Mouse (Mus musculus): Measurements from ENCODE around the gene Sh3bp4.
A peak's percentile ranks its signal among the peaks of the same experiment; 100 is the strongest.

The Sh3bp4 gene

DNA sequence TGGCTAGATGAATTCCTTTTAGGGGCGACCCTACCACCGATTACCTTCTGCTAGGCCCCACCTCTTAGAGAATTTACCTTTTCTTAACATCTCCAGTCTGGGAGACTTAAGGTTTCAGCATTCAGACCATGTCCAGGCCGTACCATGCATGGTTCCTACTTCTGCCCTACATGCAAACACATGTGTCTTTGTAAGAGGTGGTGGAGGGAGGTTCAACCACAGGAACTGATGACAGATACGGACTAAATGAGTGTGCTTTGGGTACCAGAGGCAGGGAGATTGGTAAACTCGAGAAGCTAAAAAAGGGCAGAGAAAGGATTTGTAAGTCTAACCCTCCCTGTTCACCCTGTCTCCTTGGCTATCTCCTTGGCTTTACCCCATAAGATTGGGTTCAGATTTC is 23.5 kb downstream of the Sh3bp4 start:
- no peak for DNase-seq (ENCODE audit: low read depth, low spot score)

DNA sequence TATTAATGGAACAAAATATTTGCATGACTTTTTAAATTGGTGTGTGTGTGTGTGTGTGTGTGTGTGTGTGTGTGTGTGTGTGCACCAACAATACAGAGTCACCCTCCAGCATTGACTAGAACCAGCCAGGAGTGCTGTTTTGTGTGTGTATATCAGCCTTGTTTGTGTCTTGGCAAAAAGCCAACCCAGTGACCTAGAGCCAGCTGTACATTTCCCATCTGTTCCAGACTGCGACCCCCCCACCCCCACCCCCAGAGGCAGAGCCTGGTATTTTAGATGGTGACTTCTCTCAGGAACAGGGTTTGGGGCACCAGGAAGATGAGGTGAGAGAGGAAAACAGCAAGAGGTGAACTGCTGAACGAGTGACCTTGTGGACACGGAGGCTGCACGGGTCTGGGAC is 24.2 kb downstream of the Sh3bp4 start:
- DNase-seq (ENCODE audit: low read depth, low spot score): peak; percentile 44

DNA sequence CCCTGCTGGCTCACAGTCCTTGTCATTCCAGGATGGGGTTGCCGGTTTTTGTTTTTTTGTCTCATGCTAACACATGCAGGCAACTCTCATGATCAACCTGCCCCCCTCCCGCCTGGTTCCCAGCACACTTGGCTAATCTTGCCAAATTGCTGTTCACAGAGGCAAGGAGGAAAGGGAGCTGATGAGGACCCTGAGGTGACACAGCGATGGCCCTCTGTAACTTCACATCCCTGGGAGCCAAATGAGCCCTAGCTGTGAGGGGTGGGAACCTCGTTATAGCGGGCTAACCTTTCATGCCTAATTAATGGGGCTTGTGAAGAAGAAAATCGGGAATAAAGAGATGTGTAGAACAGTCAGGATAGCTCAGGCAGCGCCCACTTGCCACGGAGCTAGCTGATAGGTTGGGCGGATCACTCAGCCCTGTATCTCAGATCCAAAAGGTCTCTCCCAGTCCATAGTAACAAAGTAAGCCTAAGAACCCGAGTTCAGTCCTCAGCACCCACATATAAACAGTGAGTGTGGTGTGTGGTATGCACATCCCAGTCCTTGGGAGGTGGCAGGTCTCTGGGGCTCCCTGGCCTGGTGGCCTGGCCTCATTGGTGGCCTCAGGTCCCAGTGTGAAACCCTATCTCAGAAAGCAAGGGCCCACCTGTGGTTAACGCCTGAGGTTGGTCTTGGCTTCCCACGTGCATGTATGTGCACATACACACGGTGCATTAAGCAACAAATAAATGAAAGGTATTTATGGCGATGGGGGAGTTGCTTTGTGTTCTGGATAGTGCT is 25.6 kb downstream of the Sh3bp4 start:
- no peak for DNase-seq (ENCODE audit: low read depth, low spot score)

- no peak for DNase-seq (ENCODE audit: low read depth, low spot score)
Measured at GRCm38 (mm10) chr1:89102231-89103003, 32.2 kb downstream of the Sh3bp4 start.

DNA sequence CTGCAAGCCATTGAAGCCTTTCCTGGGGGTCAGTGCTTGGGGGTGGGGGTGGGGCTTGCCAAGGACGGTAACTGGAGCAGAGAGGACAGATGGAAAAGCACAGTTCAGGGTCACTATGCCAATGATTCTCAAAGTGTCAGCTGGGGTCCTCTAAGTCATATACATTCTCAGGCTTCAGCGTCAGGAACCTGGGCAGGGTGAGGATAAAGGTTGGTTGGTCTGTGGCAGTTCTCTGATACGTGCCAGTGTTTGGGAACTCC is 32.7 kb downstream of the Sh3bp4 start:
- DNase-seq (ENCODE audit: low read depth, low spot score): peak; percentile 35

GRCm38 (mm10) chr1:89103505-89103904 is 33.3 kb downstream of the Sh3bp4 start:
- DNase-seq (ENCODE audit: low read depth, low spot score): no peak

DNA sequence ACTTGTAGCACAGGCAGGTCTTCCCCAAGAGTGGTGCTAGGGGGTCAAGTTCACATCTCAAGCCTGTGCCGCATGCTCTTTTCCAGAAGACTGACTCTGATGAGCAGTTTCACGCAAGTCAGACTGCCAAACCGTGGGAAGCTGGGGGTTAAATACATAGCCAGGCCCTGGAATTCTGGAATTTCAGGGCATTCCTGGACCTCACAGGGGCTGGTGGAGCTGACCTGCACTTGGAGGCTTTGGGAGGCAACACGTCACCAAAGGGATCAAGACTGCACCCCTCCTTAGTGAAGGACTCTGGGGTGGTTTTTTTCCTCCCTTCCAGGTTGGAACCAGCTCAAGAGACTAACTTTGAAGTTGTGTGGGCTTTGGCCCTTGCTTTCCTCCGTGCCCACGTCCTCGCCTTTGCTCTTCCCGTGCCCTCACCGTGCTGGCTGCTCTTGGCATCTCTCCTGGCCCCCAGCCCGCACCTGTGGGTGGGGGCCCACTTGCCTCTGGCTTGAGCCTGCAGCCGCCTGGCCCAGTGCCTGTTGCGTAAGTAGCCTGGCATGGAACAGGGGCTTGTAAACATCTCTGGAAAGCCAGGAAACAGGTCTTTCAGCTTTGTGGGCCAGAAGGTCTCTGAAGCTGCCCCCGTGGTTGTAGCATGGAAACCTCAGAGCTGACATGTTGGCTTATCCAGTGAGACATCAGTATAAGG is 34.0 kb downstream of the Sh3bp4 start:
- DNase-seq (ENCODE audit: low read depth, low spot score): peak; percentile 42

DNA sequence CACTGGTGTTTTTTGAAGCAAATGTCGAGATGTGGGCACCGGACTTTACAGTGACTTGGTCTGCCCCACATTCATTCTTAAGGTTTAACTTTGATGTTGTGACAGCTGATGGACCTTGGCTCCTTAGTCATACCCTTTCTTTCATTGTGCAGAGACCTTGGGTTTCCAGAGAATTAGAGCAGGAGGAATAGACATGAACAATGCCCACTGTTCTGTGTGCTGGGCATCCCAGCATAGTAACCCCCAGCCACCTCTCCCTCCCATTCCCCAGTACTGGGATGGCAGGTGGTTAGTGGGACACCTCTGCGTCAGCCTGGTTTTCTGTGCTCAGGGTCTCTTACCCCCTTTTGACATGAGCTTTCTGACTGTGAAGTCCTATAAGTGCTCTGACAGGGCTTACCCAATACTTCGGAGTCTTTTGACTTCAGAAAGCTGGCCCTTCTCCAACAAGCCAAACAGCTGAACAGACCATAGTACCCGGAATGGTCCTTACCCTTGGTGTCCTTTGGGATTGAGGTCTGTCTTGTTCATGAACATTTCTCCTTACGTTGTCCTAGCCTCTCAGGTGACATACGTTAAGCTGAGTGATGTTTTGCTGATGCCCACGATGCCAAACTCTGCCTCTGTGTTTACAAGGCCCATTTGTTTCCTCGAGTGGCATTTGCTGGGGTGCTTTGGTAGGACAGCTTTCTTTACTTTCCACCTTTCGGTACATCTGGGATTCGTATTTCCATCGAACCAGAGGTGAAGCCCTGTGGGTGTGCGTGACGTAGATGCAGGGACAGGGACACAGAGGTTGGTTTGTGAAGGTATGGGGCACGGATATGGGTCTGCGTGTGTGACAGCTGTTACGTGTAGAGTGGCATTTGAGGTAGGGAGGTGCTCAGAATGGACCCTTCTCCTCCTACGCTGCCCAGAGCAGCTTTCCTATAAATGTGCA is 35.9 kb downstream of the Sh3bp4 start:
- DNase-seq (ENCODE audit: low read depth, low spot score): no peak

GRCm38 (mm10) chr1:89107466-89107865 is 37.3 kb downstream of the Sh3bp4 start:
- DNase-seq (ENCODE audit: low read depth, low spot score): no peak

- peak; percentile 77 for DNase-seq (ENCODE audit: low read depth, low spot score)
Measured at GRCm38 (mm10) chr1:89108340-89108896, 38.2 kb downstream of the Sh3bp4 start.

DNA sequence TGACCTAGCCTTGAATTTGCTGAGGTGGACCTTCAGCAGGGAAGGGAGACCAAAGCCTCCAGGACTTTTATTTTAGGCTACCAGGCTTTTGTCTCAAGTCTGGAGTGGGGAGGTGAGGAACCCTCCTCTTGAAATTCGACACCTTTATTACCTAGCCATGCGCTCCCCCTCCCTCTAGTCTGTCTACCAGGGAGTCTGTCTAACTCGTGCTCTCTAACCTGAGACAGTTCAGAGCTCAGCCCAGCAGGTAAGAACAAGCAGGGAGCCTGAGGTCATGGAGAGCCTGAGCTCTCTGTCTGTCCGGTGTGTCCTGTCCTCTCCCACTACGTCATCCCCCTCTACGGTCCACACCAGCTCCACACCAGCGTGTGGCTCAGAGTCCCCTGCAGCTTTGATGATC is 39.6 kb downstream of the Sh3bp4 start:
- DNase-seq (ENCODE audit: low read depth, low spot score): peak; percentile 34

DNA sequence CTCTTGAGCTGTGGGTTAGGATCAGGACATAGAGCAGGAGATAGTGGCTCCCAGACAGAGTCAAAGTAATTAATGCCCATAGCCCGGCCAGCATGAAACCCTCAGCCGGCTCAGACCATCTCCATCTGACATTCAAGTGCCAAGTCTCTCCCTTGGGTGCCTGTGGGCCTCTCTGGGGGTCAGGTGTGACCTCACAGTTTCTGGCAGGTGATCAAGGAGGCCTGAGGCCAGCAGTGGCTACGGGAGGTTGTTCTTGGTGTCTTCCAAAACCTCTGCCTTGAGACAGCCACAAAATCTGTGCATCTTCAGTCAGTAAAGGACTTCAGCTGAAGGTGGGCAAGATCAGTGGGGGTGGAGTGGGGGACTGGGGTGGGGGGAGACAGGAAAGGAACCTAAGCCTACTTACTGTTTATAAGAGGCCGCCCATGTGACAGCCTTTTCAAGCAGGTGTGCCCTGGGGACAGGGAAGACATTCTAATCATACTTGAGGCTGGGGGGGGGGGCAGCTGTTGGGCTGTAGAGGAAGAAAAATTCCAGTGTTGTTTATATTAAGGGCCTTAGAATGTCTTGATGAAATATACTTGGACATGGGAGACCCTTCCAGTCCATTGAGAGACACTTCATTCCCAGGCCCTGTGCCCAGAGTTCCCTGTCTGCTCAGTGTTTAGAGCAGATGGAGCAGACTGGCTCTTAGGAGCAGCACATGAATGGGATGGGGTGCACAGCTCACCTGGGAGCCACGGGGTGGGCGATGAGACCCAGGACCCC is 40.7 kb downstream of the Sh3bp4 start:
- DNase-seq (ENCODE audit: low read depth, low spot score): no peak

DNA sequence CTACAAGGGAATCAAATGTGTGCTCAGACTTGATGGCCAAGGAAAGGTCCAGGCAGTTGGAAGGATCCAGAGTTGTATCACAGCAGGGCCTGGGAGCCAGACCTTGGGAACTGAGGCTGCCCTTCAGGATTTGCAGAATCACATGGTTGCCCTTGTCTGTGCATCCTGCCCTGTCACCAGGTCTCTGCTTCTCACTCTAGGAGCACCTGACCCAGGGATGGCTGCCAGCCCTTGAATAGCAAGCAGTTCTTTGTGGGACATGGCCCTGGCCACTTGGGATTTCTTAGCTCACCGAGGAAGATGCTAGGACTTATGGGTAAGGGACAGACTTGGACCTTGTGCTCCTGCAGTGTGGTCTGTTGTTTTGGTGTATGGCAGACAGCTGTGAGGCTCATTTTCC is 42.3 kb downstream of the Sh3bp4 start:
- no peak for DNase-seq (ENCODE audit: low read depth, low spot score)

GRCm38 (mm10) chr1:89113731-89114130 is 43.5 kb downstream of the Sh3bp4 start:
- no peak for DNase-seq (ENCODE audit: low read depth, low spot score)

- DNase-seq (ENCODE audit: low read depth, low spot score): no peak
Measured at GRCm38 (mm10) chr1:89117062-89117461, 46.8 kb downstream of the Sh3bp4 start.

GRCm38 (mm10) chr1:89118076-89118475 is 47.9 kb downstream of the Sh3bp4 start:
- no peak for DNase-seq (ENCODE audit: low read depth, low spot score)

DNA sequence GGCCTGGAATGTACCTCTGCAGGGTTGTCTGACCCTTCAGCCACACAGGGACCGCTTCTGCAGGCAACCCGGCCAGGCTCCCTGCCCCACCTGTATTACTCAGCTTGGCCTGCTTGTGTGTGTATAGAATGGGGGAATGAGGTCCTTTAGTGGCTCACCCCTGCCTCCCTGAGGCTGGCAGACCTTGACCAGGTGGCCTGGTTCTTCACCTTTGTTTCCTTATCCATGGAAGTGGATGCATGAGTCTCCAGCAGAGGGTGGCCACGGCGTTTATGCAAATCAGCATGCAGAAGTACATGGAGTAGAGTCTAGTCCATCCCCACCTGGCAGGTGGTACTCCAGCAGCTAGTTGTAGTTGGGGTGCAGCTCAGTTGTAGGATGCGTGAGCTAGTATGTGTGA is 48.6 kb downstream of the Sh3bp4 start:
- no peak for DNase-seq (ENCODE audit: low read depth, low spot score)

DNA sequence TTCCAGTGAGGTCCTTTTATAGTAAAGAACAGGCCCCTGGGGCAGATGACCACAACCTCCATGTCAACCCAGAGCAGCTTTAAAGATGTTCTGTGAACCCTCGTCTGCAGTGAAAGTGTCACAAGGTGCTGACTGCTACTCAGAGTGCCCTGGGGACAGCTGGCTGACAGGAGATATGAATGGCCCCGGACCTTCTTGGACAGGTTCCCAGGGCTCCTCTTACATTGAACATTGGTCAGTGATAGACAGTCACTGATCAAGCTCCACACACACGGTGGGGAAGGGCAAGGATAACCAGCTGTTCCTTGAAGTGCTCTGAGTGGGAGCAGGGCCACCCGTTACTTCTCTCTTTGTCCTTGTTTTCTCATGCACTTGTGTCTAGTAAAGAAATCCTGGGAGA is 50.1 kb downstream of the Sh3bp4 start:
- DNase-seq (ENCODE audit: low read depth, low spot score): no peak

- DNase-seq (ENCODE audit: low read depth, low spot score): no peak
Measured at GRCm38 (mm10) chr1:89121466-89121865, 51.3 kb downstream of the Sh3bp4 start.

GRCm38 (mm10) chr1:89122376-89122775 is 52.2 kb downstream of the Sh3bp4 start:
- no peak for DNase-seq (ENCODE audit: low read depth, low spot score)

DNA sequence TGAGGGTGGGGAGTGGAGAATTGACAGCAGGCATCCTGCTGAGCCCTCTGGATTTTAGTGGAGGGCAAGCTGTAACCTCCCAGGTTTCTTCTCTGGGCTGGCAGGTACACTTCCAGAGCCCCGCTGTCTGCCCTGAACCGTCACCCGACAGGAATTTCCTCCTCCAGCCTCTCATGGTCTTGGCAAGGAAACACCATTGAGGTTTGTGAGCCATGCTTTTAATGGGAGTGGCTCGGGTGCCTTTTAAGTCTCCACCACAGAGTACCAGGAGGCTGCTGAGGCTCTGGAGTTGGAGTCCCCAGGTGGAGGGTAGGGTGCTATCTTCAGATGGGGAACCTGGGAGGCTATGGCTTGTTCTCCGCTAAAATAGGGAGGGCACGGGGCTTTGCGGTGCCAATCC is 53.9 kb downstream of the Sh3bp4 start:
- no peak for DNase-seq (ENCODE audit: low read depth, low spot score)
